Mouse (Mus musculus): Measurements from ENCODE around the gene Spag7. TPM values are rescaled to one million over a fixed set of nuclear protein-coding genes. Genes with fewer than 3 reads are reported as not detected.

The Spag7 gene
- polyA plus RNA-seq, 2 experiments = 27.4 to 42.0 TPM

- no peaks in the 10 kb centered on the region for H3K27me3 ChIP-seq (ENCODE audit: control insufficient read depth, insufficient read depth, low read length)
- DNase-seq (ENCODE audit: low read depth in 3 of 3, low spot score in 3 of 3) = no peak
- ATAC-seq (ENCODE audit: insufficient read depth) = no peak
- TF ChIP-seq CTCF (IDR thresholded peaks at IDR 0.05; ENCODE audit: low read depth) = peak; percentile 62
- no peak for TF ChIP-seq EP300 (IDR thresholded peaks at IDR 0.05; ENCODE audit: low read depth)
- H3K27ac ChIP-seq = no peak overlapping the region
- H3K9me3 ChIP-seq (ENCODE audit: control insufficient read depth, low read length) = no peaks in the 10 kb centered on the region
- no peaks in the 10 kb centered on the region for H3K36me3 ChIP-seq (replicated peaks; ENCODE audit: control insufficient read depth, insufficient read depth, low read depth)
- H3K4me2 ChIP-seq (ENCODE audit: low read depth) = no peak overlapping the region
- peaks cover 3 to 4% of the 10 kb centered on the region in 2 experiments; a peak in 2 of 4 replicates for H3K4me1 ChIP-seq (replicated peaks; ENCODE audit: control insufficient read depth in 2 of 2, insufficient read depth in 2 of 2, low read length in 1 of 2)
- no peak overlapping the region for H3K4me3 ChIP-seq (ENCODE audit: insufficient read depth in 1 of 2, low read depth in 2 of 2, low read length in 2 of 2)
- WGBS (ENCODE audit: insufficient replicate concordance) = 32% methylated on average over 5 of the region's 5 CpGs
- no peak overlapping the region for H3K9ac ChIP-seq (replicated peaks)
Observed at GRCm38 (mm10) chr11:70629557-70629956, 39.7 kb downstream of the Spag7 start.

DNA sequence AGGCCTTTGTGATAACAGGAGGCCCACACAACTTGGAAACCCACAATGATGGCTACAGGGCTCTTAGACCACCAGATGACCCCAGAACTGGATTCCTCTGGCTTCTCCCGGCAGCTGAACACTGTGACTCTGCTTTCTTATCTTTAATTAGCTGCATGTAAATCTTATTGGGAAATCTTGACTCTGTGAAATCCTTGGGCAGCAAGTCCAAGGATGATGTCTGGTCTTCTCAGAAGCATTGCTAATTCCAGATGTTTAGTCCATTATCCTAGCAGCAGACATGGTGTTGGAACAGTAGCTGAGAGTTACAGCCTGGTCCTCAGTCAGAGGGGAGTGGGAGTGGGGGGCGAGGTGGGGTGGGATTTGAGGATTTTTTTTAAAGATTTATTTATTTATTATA lies 40.8 kb downstream of the Spag7 start:
- Histone ChIP-seq H3K9ac (replicated peaks) (no peak overlapping the region), H3K4me3 (ENCODE audit: insufficient read depth in 1 of 2, low read depth in 2 of 2, low read length in 2 of 2) (no peak overlapping the region), H3K27me3 (ENCODE audit: control insufficient read depth, insufficient read depth, low read length) (no peaks in the 10 kb centered on the region), H3K4me2 (ENCODE audit: low read depth) (no peak overlapping the region), H3K4me1 (replicated peaks; ENCODE audit: control insufficient read depth in 2 of 2, insufficient read depth in 2 of 2, low read length in 1 of 2) (peaks cover 3 to 4% of the 10 kb centered on the region in 2 experiments; a peak in 2 of 4 replicates), H3K27ac (no peak overlapping the region), H3K36me3 (replicated peaks; ENCODE audit: control insufficient read depth, insufficient read depth, low read depth) (no peaks in the 10 kb centered on the region), H3K9me3 (ENCODE audit: control insufficient read depth, low read length) (no peaks in the 10 kb centered on the region)
- 44% methylated on average over 2 of the region's 2 CpGs for WGBS (ENCODE audit: insufficient replicate concordance)
- no peak for TF ChIP-seq EP300 (IDR thresholded peaks at IDR 0.05; ENCODE audit: low read depth)
- TF ChIP-seq CTCF (IDR thresholded peaks at IDR 0.05; ENCODE audit: low read depth) = no peak
- DNase-seq (ENCODE audit: low read depth in 3 of 3, low spot score in 3 of 3) (no peak), ATAC-seq (ENCODE audit: insufficient read depth) (no peak)

DNA sequence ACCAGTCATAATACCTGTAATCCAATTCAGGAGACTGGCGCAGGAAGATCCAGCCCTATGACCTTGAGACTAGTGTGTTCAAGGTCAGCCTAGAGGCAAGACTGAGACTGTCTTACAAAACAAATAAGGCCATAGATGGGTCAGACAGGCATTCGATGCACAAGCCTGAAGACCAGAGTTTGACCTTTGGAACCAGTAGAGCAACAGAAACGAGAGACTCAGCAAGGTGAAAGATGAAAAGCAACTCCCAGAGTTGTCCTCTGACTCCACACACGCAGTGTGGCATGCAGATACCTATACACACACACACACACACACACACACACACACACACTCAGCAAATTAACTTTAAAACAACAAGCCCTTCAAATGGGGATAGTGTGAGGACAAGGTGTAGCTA lies 42.3 kb downstream of the Spag7 start:
- WGBS (ENCODE audit: insufficient replicate concordance) = 51% methylated on average over 4 of the region's 4 CpGs
- H3K9ac ChIP-seq (replicated peaks) = no peak overlapping the region
- ATAC-seq (ENCODE audit: insufficient read depth) (no peak), DNase-seq (ENCODE audit: low read depth in 3 of 3, low spot score in 3 of 3) (no peak)
- H3K27ac ChIP-seq = no peak overlapping the region
- H3K36me3 ChIP-seq (replicated peaks; ENCODE audit: control insufficient read depth, insufficient read depth, low read depth) = no peaks in the 10 kb centered on the region
- no peak overlapping the region for H3K4me3 ChIP-seq (ENCODE audit: insufficient read depth in 1 of 2, low read depth in 2 of 2, low read length in 2 of 2)
- TF ChIP-seq CTCF (IDR thresholded peaks at IDR 0.05; ENCODE audit: low read depth) (no peak), EP300 (IDR thresholded peaks at IDR 0.05; ENCODE audit: low read depth) (no peak)
- H3K27me3 ChIP-seq (ENCODE audit: control insufficient read depth, insufficient read depth, low read length) = no peaks in the 10 kb centered on the region
- no peaks in the 10 kb centered on the region for H3K9me3 ChIP-seq (ENCODE audit: control insufficient read depth, low read length)
- H3K4me1 ChIP-seq (replicated peaks; ENCODE audit: control insufficient read depth in 2 of 2, insufficient read depth in 2 of 2, low read length in 1 of 2) = peaks cover 3 to 8% of the 10 kb centered on the region in 2 experiments; a peak in 2 of 4 replicates
- no peak overlapping the region for H3K4me2 ChIP-seq (ENCODE audit: low read depth)

DNA sequence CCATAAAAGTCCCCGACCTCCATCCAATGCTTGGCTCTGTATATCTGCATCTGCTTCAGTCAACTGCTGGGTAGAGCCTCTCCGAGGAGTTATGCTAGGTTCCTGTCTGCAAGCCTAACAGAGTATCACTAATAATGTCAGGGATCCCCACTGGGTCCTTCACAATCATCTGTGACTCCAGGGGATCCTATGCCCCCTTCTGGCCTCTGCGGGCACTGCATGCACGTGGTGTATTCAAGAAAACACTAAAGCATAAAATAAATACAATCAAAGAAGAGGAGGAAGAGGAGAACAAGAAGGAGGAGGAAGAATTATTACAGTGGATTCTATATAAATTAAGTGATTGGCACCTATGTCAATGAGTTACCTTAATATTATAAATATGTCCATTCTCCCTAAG lies 43.7 kb downstream of the Spag7 start:
- no peak overlapping the region for H3K4me2 ChIP-seq (ENCODE audit: low read depth)
- peak; percentile 83 for TF ChIP-seq CTCF (IDR thresholded peaks at IDR 0.05; ENCODE audit: low read depth)
- TF ChIP-seq EP300 (IDR thresholded peaks at IDR 0.05; ENCODE audit: low read depth) = no peak
- DNase-seq (ENCODE audit: low read depth in 3 of 3, low spot score in 3 of 3) (no peak), ATAC-seq (ENCODE audit: insufficient read depth) (no peak)
- WGBS (ENCODE audit: insufficient replicate concordance) = 26% methylated on average over 4 of the region's 4 CpGs
- peaks cover 3 to 6% of the 10 kb centered on the region in 2 experiments; a peak in 2 of 4 replicates for H3K4me1 ChIP-seq (replicated peaks; ENCODE audit: control insufficient read depth in 2 of 2, insufficient read depth in 2 of 2, low read length in 1 of 2)
- H3K4me3 ChIP-seq (ENCODE audit: insufficient read depth in 1 of 2, low read depth in 2 of 2, low read length in 2 of 2) = no peak overlapping the region
- H3K9ac ChIP-seq (replicated peaks) = no peak overlapping the region
- no peak overlapping the region for H3K27ac ChIP-seq
- H3K9me3 ChIP-seq (ENCODE audit: control insufficient read depth, low read length) = no peaks in the 10 kb centered on the region
- no peaks in the 10 kb centered on the region for H3K36me3 ChIP-seq (replicated peaks; ENCODE audit: control insufficient read depth, insufficient read depth, low read depth)
- H3K27me3 ChIP-seq (ENCODE audit: control insufficient read depth, insufficient read depth, low read length) = no peaks in the 10 kb centered on the region

DNA sequence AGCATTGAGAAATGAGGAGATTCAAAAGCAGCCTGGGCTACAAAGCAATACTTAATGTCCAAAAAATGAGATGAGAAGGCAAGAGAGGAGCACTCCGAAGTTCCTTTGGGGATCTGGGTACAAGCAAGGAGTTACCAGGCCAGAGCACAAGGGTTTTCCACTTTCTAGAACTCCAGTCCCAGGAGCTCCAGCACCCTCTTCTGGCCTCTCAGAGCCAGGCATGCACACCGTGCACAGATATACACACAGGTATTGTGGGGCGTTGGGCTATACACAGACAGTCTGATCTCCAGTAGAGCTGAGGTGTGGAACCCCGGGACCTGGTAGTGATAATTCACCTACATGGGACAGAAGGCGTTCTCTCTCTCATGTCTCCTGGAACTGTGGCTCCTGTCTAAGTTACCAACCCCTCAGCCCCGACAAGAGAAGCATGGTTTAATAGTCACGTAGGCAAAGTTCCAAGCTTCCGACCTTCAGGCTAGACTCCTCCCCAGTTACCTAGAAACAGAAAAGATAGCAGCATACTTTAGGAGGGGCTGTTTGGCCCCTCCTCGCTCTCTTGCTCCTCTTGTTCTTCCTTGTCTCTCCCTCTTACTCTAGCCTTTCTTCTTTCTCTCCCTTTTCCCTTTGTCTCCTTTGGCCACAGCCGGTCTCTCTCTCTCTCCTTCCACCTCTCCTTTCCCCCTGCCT lies 46.0 kb downstream of the Spag7 start:
- TF ChIP-seq EP300 (IDR thresholded peaks at IDR 0.05; ENCODE audit: low read depth) (no peak), CTCF (IDR thresholded peaks at IDR 0.05; ENCODE audit: low read depth) (peak; percentile 55)
- H3K4me1 ChIP-seq (replicated peaks; ENCODE audit: control insufficient read depth in 2 of 2, insufficient read depth in 2 of 2, low read length in 1 of 2) = 0 out of 4 replicates have a peak, but pooled peaks cover 0 to 4% of the 10 kb centered on the region in 2 experiments
- ATAC-seq (ENCODE audit: insufficient read depth) (no peak), DNase-seq (ENCODE audit: low read depth in 3 of 3, low spot score in 3 of 3) (no peak)
- no peaks in the 10 kb centered on the region for H3K9me3 ChIP-seq (ENCODE audit: control insufficient read depth, low read length)
- no peak overlapping the region for H3K9ac ChIP-seq (replicated peaks)
- H3K27ac ChIP-seq = no peak overlapping the region
- no peak overlapping the region for H3K4me3 ChIP-seq (ENCODE audit: insufficient read depth in 1 of 2, low read depth in 2 of 2, low read length in 2 of 2)
- H3K27me3 ChIP-seq (ENCODE audit: control insufficient read depth, insufficient read depth, low read length) = no peaks in the 10 kb centered on the region
- H3K36me3 ChIP-seq (replicated peaks; ENCODE audit: control insufficient read depth, insufficient read depth, low read depth) = no peaks in the 10 kb centered on the region
- H3K4me2 ChIP-seq (ENCODE audit: low read depth) = no peak overlapping the region
- 68% methylated on average over 10 of the region's 10 CpGs for WGBS (ENCODE audit: insufficient replicate concordance)

Data from liver, embryonic 14.5 days (tissue).